Mouse (Mus musculus) heart, postnatal 0 days (tissue): ENCODE measurements at regions not wholly inside any gene's neighbourhood (a gene's known extent, or its start where the extent isn't known, plus 50 kb on each side); places are given as distances from the start of the nearest gene placed in this dataset.

ENCODE experiments used
- ATAC-seq: fragments of 200-750 bp; cut with Nextera tagmentation; 2 replicates; pipeline ENCODE4 v1.8.0; 2017; ENCODE audit warnings: low read depth, moderate number of reproducible peaks, moderate library complexity; ENCODE audit not compliant: insufficient read depth
- DNase-seq: peaks from one replicate; pipeline ENCODE4 v3.0.0-alpha.2; 2016; ENCODE audit warnings: low spot score
- H3K27ac ChIP-seq: fragments of 300-500 bp; sonication (generic); 2 replicates; pipeline ENCODE4 v1.5.1; 2014; ENCODE audit warnings: low read depth, mild to moderate bottlenecking
- H3K27me3 ChIP-seq: fragments of 300-500 bp; sonication (generic); 2 replicates; pipeline ENCODE4 v1.6.1; 2014; ENCODE audit warnings: low read length, mixed read lengths; ENCODE audit not compliant: control insufficient read depth, insufficient read depth
- H3K36me3 ChIP-seq: fragments of 300-500 bp; sonication (generic); replicated peaks from 2 replicates; pipeline ENCODE4 v1.6.1; 2014; ENCODE audit warnings: low read length, mixed read lengths; ENCODE audit not compliant: control insufficient read depth, insufficient read depth
- H3K4me1 ChIP-seq: fragments of 300-500 bp; sonication (generic); 2 replicates; pipeline ENCODE4 v1.6.1; 2014; ENCODE audit warnings: antibody characterized with exemption; ENCODE audit not compliant: control insufficient read depth, insufficient read depth
- H3K4me2 ChIP-seq: fragments of 300-500 bp; sonication (generic); 2 replicates; pipeline ENCODE4 v1.6.1; 2014; ENCODE audit warnings: low read depth, mild to moderate bottlenecking, low read length, moderate library complexity
- H3K4me3 ChIP-seq: fragments of 300-500 bp; sonication (generic); 2 replicates; pipeline ENCODE4 v1.5.1; 2014; ENCODE audit warnings: low read depth, low read length
- H3K9ac ChIP-seq: fragments of 300-500 bp; sonication (generic); replicated peaks from 2 replicates; pipeline ENCODE4 v1.6.1; 2014; ENCODE audit warnings: low read depth, low read length, mixed read lengths
- H3K9me3 ChIP-seq: fragments of 300-500 bp; sonication (generic); replicated peaks from 2 replicates; pipeline ENCODE4 v1.6.1; 2016; ENCODE audit warnings: low read length; ENCODE audit not compliant: control insufficient read depth
- CTCF ChIP-seq: IDR thresholded peaks from 2 replicates; pipeline ENCODE4 v1.5.1; 2016; ENCODE audit warnings: antibody characterized with exemption, control low read depth, low read depth
- EP300 ChIP-seq: IDR thresholded peaks from 2 replicates; pipeline ENCODE4 v1.6.1; 2016; ENCODE audit warnings: antibody characterized with exemption, low read depth
- WGBS: fragments of 180-500 bp; shearing (Covaris S2); extraction: QIAGEN DNeasy Blood & Tissue Kit; methylation state at CpG from one replicate; pipeline ENCODE4 v1.1.7; 2014; 5-methylcytosine and 5-hydroxymethylcytosine counted together

- DNase-seq, result no peak
- WGBS, result 63% methylated on average over 4 of the region's 4 CpGs
- Histone ChIP-seq H3K36me3 (no peaks in the 10 kb centered on the region), H3K4me1 (no peaks in the 10 kb centered on the region), H3K27ac (no peak overlapping the region), H3K9me3 (no peaks in the 10 kb centered on the region), H3K4me2 (no peak overlapping the region), H3K9ac (no peak overlapping the region), H3K4me3 (no peak overlapping the region), H3K27me3 (no peaks in the 10 kb centered on the region)
- ATAC-seq, result no peak
- TF ChIP-seq CTCF, result no peak
- no peak for TF ChIP-seq EP300
Measured at GRCm38 (mm10) chr6:93082205-93082604, 138.9 kb upstream of the Adamts9 start.

GRCm38 (mm10) chr6:93076681-93077080, 133.4 kb upstream of the Adamts9 start:
- H3K27ac ChIP-seq, result no peak overlapping the region
- no peaks in the 10 kb centered on the region for H3K4me1 ChIP-seq
- no peak overlapping the region for H3K4me2 ChIP-seq
- no peaks in the 10 kb centered on the region for H3K36me3 ChIP-seq
- no peaks in the 10 kb centered on the region for H3K27me3 ChIP-seq
- TF ChIP-seq EP300 (no peak), CTCF (no peak)
- no peaks in the 10 kb centered on the region for H3K9me3 ChIP-seq
- H3K4me3 ChIP-seq, result no peak overlapping the region
- ATAC-seq, result no peak
- DNase-seq, result no peak
- WGBS, result 90% methylated on average over 1 of the region's 1 CpGs
- H3K9ac ChIP-seq, result no peak overlapping the region

- Histone ChIP-seq H3K27ac (no peak overlapping the region), H3K9me3 (no peaks in the 10 kb centered on the region), H3K4me3 (no peak overlapping the region), H3K27me3 (no peaks in the 10 kb centered on the region), H3K9ac (no peak overlapping the region), H3K4me2 (no peak overlapping the region), H3K36me3 (no peaks in the 10 kb centered on the region), H3K4me1 (no peaks in the 10 kb centered on the region)
- no peak for TF ChIP-seq EP300
- DNase-seq (no peak), ATAC-seq (no peak)
- 57% methylated on average over 5 of the region's 5 CpGs for WGBS
Measured at GRCm38 (mm10) chr6:93075867-93076266, 132.6 kb upstream of the Adamts9 start.

GRCm38 (mm10) chr6:93075011-93075410, 131.7 kb upstream of the Adamts9 start:
- no peak for DNase-seq
- H3K36me3 ChIP-seq, result no peaks in the 10 kb centered on the region

DNA sequence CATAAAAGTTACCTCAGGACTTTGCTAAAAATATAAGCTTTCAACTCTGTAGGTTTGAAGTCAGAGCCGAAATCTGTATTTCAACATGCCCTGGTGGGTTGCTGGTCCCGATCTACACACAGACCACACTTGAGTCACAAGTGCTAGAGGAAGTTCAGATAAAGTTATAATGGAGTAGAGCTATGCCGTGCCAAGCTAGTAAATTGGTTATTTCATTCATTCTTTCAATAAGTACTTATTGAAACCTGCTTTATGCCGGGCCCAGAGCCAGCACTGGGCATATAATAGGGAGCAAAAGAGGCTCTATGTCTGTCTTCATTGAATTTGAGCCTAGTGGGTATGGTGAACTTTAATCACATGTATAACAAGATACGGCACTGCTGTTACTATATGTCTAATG, 127.6 kb upstream of the Adamts9 start:
- TF ChIP-seq EP300 (no peak), CTCF (no peak)
- no peak overlapping the region for H3K4me2 ChIP-seq
- no peak for DNase-seq
- H3K9ac ChIP-seq, result no peak overlapping the region
- no peak overlapping the region for H3K4me3 ChIP-seq
- H3K27me3 ChIP-seq, result no peaks in the 10 kb centered on the region
- no peaks in the 10 kb centered on the region for H3K36me3 ChIP-seq
- no peaks in the 10 kb centered on the region for H3K9me3 ChIP-seq
- peaks cover 7% of the 10 kb centered on the region; the same call in 1 of the 2 replicates for H3K4me1 ChIP-seq
- no peak for ATAC-seq
- no peak overlapping the region for H3K27ac ChIP-seq
- 65% methylated on average over 5 of the region's 5 CpGs for WGBS

More at GRCm38 (mm10) chr6:93075011-93075410, 131.7 kb upstream of the Adamts9 start:
- 34% methylated on average over 4 of the region's 4 CpGs for WGBS
- Histone ChIP-seq H3K27me3 (no peaks in the 10 kb centered on the region), H3K4me1 (no peaks in the 10 kb centered on the region), H3K9me3 (no peaks in the 10 kb centered on the region), H3K27ac (no peak overlapping the region), H3K4me2 (no peak overlapping the region), H3K9ac (no peak overlapping the region), H3K4me3 (no peak overlapping the region)
- ATAC-seq, result no peak
- TF ChIP-seq EP300 (no peak), CTCF (no peak)

GRCm38 (mm10) chr6:93067808-93068207, 124.5 kb upstream of the Adamts9 start:
- Histone ChIP-seq H3K9me3 (no peaks in the 10 kb centered on the region), H3K4me3 (no peak overlapping the region), H3K4me2 (no peak overlapping the region), H3K4me1 (peaks cover 15% of the 10 kb centered on the region), H3K9ac (no peak overlapping the region), H3K27ac (no peak overlapping the region), H3K36me3 (no peaks in the 10 kb centered on the region), H3K27me3 (no peaks in the 10 kb centered on the region)
- WGBS, result 83% methylated on average over 5 of the region's 5 CpGs
- DNase-seq (no peak), ATAC-seq (no peak)
- no peak for TF ChIP-seq CTCF
- no peak for TF ChIP-seq EP300
